Mouse (Mus musculus) cerebellum, adult 11-12 months (tissue): ENCODE measurements around the gene Hist1h3g.
A peak's percentile ranks its signal among the peaks of the same experiment; 100 is the strongest.
"Not testable (repeated sequence)": the region's sequence is repeated elsewhere in the genome, so short reads cannot be mapped to it uniquely, and the experiment has no call there.

Experiments used
- DNase-seq: peaks from one replicate; pipeline ENCODE4 v3.0.0; 2022

Hist1h3g gene

GRCm38 (mm10) chr13:23536076-23536822 is 1.0 kb downstream of the Hist1h3g start:
- DNase-seq: no peak

GRCm38 (mm10) chr13:23537006-23537710 is 1.9 kb downstream of the Hist1h3g start:
- no peak for DNase-seq

GRCm38 (mm10) chr13:23538249-23538648 is 3.0 kb downstream of the Hist1h3g start:
- DNase-seq: no peak

GRCm38 (mm10) chr13:23539821-23540220 is 4.6 kb downstream of the Hist1h3g start:
- not testable (repeated sequence) for DNase-seq

- no peak for DNase-seq
Measured at GRCm38 (mm10) chr13:23541497-23541896, 6.3 kb downstream of the Hist1h3g start.

GRCm38 (mm10) chr13:23542225-23542980 is 7.2 kb downstream of the Hist1h3g start:
- not testable (repeated sequence) for DNase-seq

- DNase-seq: peak; percentile 51
Measured at GRCm38 (mm10) chr13:23542999-23543607, 7.9 kb downstream of the Hist1h3g start, which contains the start of gene Hist1h2bh. Gene Hist1h2bh, minus strand, starts transcription at chr13:23543392.

GRCm38 (mm10) chr13:23543965-23544786 is 9.0 kb downstream of the Hist1h3g start, which contains the start of gene Hist1h3f:
Gene Hist1h3f, plus strand, starts transcription at chr13:23544052.
- DNase-seq: peak; percentile 76

- not testable (repeated sequence) for DNase-seq
Measured at GRCm38 (mm10) chr13:23544787-23545120, 9.5 kb downstream of the Hist1h3g start.

- DNase-seq: no peak
Measured at GRCm38 (mm10) chr13:23546694-23547093, 11.5 kb downstream of the Hist1h3g start.

- no peak for DNase-seq
Measured at GRCm38 (mm10) chr13:23550761-23551145, 15.5 kb downstream of the Hist1h3g start.

- peak; percentile 93 for DNase-seq
Measured at GRCm38 (mm10) chr13:23551146-23551834, 16.1 kb downstream of the Hist1h3g start, which contains the start of gene Hist1h4f. Gene Hist1h4f, minus strand, starts transcription at chr13:23551648.

GRCm38 (mm10) chr13:23551931-23552914 is 17.0 kb downstream of the Hist1h3g start:
- no peak for DNase-seq

GRCm38 (mm10) chr13:23552962-23553361 is 17.7 kb downstream of the Hist1h3g start, which contains the start of gene Hist1h1d:
Gene Hist1h1d, plus strand, starts transcription at chr13:23553262.
- DNase-seq: no peak

- no peak for DNase-seq
Measured at GRCm38 (mm10) chr13:23554393-23554792, 19.2 kb downstream of the Hist1h3g start.

GRCm38 (mm10) chr13:23554925-23555838 is 20.0 kb downstream of the Hist1h3g start:
- DNase-seq: peak; percentile 77

- DNase-seq: peak; percentile 68
Measured at GRCm38 (mm10) chr13:23555839-23556416, 20.7 kb downstream of the Hist1h3g start.

GRCm38 (mm10) chr13:23556906-23557305 is 21.7 kb downstream of the Hist1h3g start:
- DNase-seq: no peak
